Mouse (Mus musculus) c-Kit-positive CD71-negative TER-119-negative erythroid progenitor cells, embryonic 14.5 days (primary cell): Measurements from ENCODE around the gene Tenm4.

Source experiments
- DNase-seq: peaks from one replicate; pipeline ENCODE4 v3.0.0-alpha.2; 2013; ENCODE audit warnings: low read depth

Tenm4 gene

GRCm38 (mm10) chr7:96813036-96813435, 642.0 kb downstream of the Tenm4 start:
- DNase-seq = no peak

GRCm38 (mm10) chr7:96813497-96814400, 642.7 kb downstream of the Tenm4 start:
- no peak for DNase-seq

- no peak for DNase-seq
Measured at GRCm38 (mm10) chr7:96814581-96814980, 643.5 kb downstream of the Tenm4 start.

GRCm38 (mm10) chr7:96817030-96817674, 646.1 kb downstream of the Tenm4 start:
- DNase-seq = no peak

- DNase-seq = no peak
Measured at GRCm38 (mm10) chr7:96818236-96818916, 647.3 kb downstream of the Tenm4 start.

- DNase-seq = no peak
Measured at GRCm38 (mm10) chr7:96819538-96819937, 648.5 kb downstream of the Tenm4 start.

- DNase-seq = no peak
Measured at GRCm38 (mm10) chr7:96820343-96820742, 649.3 kb downstream of the Tenm4 start.

GRCm38 (mm10) chr7:96826101-96826500, 655.1 kb downstream of the Tenm4 start:
- no peak for DNase-seq

- DNase-seq = no peak
Measured at GRCm38 (mm10) chr7:96826672-96827071, 655.6 kb downstream of the Tenm4 start.

GRCm38 (mm10) chr7:96832551-96832950, 661.5 kb downstream of the Tenm4 start:
- no peak for DNase-seq

- no peak for DNase-seq
Measured at GRCm38 (mm10) chr7:96833012-96833411, 662.0 kb downstream of the Tenm4 start.

GRCm38 (mm10) chr7:96834681-96835289, 663.7 kb downstream of the Tenm4 start:
- no peak for DNase-seq

GRCm38 (mm10) chr7:96835313-96835712, 664.3 kb downstream of the Tenm4 start:
- DNase-seq = no peak

GRCm38 (mm10) chr7:96838271-96838841, 667.3 kb downstream of the Tenm4 start:
- no peak for DNase-seq

GRCm38 (mm10) chr7:96838926-96839325, 667.9 kb downstream of the Tenm4 start:
- no peak for DNase-seq

- no peak for DNase-seq
Measured at GRCm38 (mm10) chr7:96839586-96839985, 668.5 kb downstream of the Tenm4 start.

- DNase-seq = no peak
Measured at GRCm38 (mm10) chr7:96842477-96843255, 671.6 kb downstream of the Tenm4 start.

- no peak for DNase-seq
Measured at GRCm38 (mm10) chr7:96844104-96844894, 673.3 kb downstream of the Tenm4 start.

GRCm38 (mm10) chr7:96852781-96853180, 681.7 kb downstream of the Tenm4 start:
- no peak for DNase-seq

- no peak for DNase-seq
Measured at GRCm38 (mm10) chr7:96855867-96856406, 684.9 kb downstream of the Tenm4 start.
